Mouse (Mus musculus): ENCODE measurements at regions not wholly inside any gene's neighbourhood (a gene's known extent, or its start where the extent isn't known, plus 50 kb on each side); places are given as distances from the start of the nearest gene placed in this dataset.
A peak's percentile ranks its signal among the peaks of the same experiment; 100 is the strongest.

GRCm38 (mm10) chr17:69769002-69769421, 199.9 kb upstream of the Dlgap1 start:
- peak; percentile 91 for ATAC-seq

GRCm38 (mm10) chr17:69770046-69770445, 198.8 kb upstream of the Dlgap1 start:
- peak; percentile 81 for ATAC-seq
- 43% methylated on average over 4 of the region's 4 CpGs for WGBS
- Histone ChIP-seq H3K4me3 (replicated peaks; ENCODE audit: low read length) (no peak overlapping the region), H3K9me3 (ENCODE audit: control insufficient read depth, low read length) (no peaks in the 10 kb centered on the region), H3K27ac (ENCODE audit: low read length) (peak overlapping the region; percentile 60; the same call in 1 of the 2 replicates), H3K36me3 (ENCODE audit: control insufficient read depth, insufficient read depth) (no peaks in the 10 kb centered on the region), H3K4me1 (replicated peaks; ENCODE audit: control insufficient read depth, insufficient read depth, low read length) (peaks cover 18% of the 10 kb centered on the region), H3K4me2 (ENCODE audit: low read length) (no peak overlapping the region), H3K27me3 (replicated peaks; ENCODE audit: control insufficient read depth, insufficient read depth, low read length) (no peaks in the 10 kb centered on the region), H3K9ac (replicated peaks; ENCODE audit: low read depth, low read length) (no peak overlapping the region)

More at GRCm38 (mm10) chr17:69769002-69769421, 199.9 kb upstream of the Dlgap1 start:
- Histone ChIP-seq H3K27ac (ENCODE audit: low read length) (peak overlapping the region; percentile 85), H3K4me3 (replicated peaks; ENCODE audit: low read length) (no peak overlapping the region), H3K9ac (replicated peaks; ENCODE audit: low read depth, low read length) (no peak overlapping the region), H3K36me3 (ENCODE audit: control insufficient read depth, insufficient read depth) (no peaks in the 10 kb centered on the region), H3K4me1 (replicated peaks; ENCODE audit: control insufficient read depth, insufficient read depth, low read length) (peaks cover 18% of the 10 kb centered on the region), H3K9me3 (ENCODE audit: control insufficient read depth, low read length) (no peaks in the 10 kb centered on the region), H3K27me3 (replicated peaks; ENCODE audit: control insufficient read depth, insufficient read depth, low read length) (no peaks in the 10 kb centered on the region), H3K4me2 (ENCODE audit: low read length) (no peak overlapping the region)
- WGBS = 33% methylated on average over 8 of the region's 8 CpGs

GRCm38 (mm10) chr17:69781201-69781600, 187.7 kb upstream of the Dlgap1 start:
- peak; percentile 63; the same call in 1 of the 2 replicates for ATAC-seq
- H3K27ac ChIP-seq (ENCODE audit: low read length) = no peak overlapping the region
- no peaks in the 10 kb centered on the region for H3K36me3 ChIP-seq (ENCODE audit: control insufficient read depth, insufficient read depth)
- H3K9me3 ChIP-seq (ENCODE audit: control insufficient read depth, low read length) = no peaks in the 10 kb centered on the region
- H3K27me3 ChIP-seq (replicated peaks; ENCODE audit: control insufficient read depth, insufficient read depth, low read length) = no peaks in the 10 kb centered on the region
- H3K4me3 ChIP-seq (replicated peaks; ENCODE audit: low read length) = no peak overlapping the region
- WGBS = 71% methylated on average over 1 of the region's 1 CpGs
- no peak overlapping the region for H3K4me2 ChIP-seq (ENCODE audit: low read length)
- no peaks in the 10 kb centered on the region for H3K4me1 ChIP-seq (replicated peaks; ENCODE audit: control insufficient read depth, insufficient read depth, low read length)
- H3K9ac ChIP-seq (replicated peaks; ENCODE audit: low read depth, low read length) = no peak overlapping the region

- H3K27ac ChIP-seq (ENCODE audit: low read length) = no peak overlapping the region
- no peaks in the 10 kb centered on the region for H3K9me3 ChIP-seq (ENCODE audit: control insufficient read depth, low read length)
- no peaks in the 10 kb centered on the region for H3K27me3 ChIP-seq (replicated peaks; ENCODE audit: control insufficient read depth, insufficient read depth, low read length)
- H3K4me3 ChIP-seq (replicated peaks; ENCODE audit: low read length) = no peak overlapping the region
- WGBS = 84% methylated on average over 3 of the region's 3 CpGs
- no peaks in the 10 kb centered on the region for H3K4me1 ChIP-seq (replicated peaks; ENCODE audit: control insufficient read depth, insufficient read depth, low read length)
- no peaks in the 10 kb centered on the region for H3K36me3 ChIP-seq (ENCODE audit: control insufficient read depth, insufficient read depth)
- H3K4me2 ChIP-seq (ENCODE audit: low read length) = no peak overlapping the region
- H3K9ac ChIP-seq (replicated peaks; ENCODE audit: low read depth, low read length) = no peak overlapping the region
- ATAC-seq = no peak
These were observed 181.9 kb upstream of the Dlgap1 start for GRCm38 (mm10) chr17:69786985-69787384.

- WGBS = 55% methylated on average over 5 of the region's 5 CpGs
- no peaks in the 10 kb centered on the region for H3K4me1 ChIP-seq (replicated peaks; ENCODE audit: control insufficient read depth, insufficient read depth, low read length)
- H3K9ac ChIP-seq (replicated peaks; ENCODE audit: low read depth, low read length) = no peak overlapping the region
- no peaks in the 10 kb centered on the region for H3K9me3 ChIP-seq (ENCODE audit: control insufficient read depth, low read length)
- no peak overlapping the region for H3K4me3 ChIP-seq (replicated peaks; ENCODE audit: low read length)
- ATAC-seq = no peak
- H3K4me2 ChIP-seq (ENCODE audit: low read length) = no peak overlapping the region
- H3K27ac ChIP-seq (ENCODE audit: low read length) = no peak overlapping the region
- H3K27me3 ChIP-seq (replicated peaks; ENCODE audit: control insufficient read depth, insufficient read depth, low read length) = no peaks in the 10 kb centered on the region
- H3K36me3 ChIP-seq (ENCODE audit: control insufficient read depth, insufficient read depth) = no peaks in the 10 kb centered on the region
These were observed 147.4 kb upstream of the Dlgap1 start for GRCm38 (mm10) chr17:69821473-69821872.

- Histone ChIP-seq H3K27me3 (replicated peaks; ENCODE audit: control insufficient read depth, insufficient read depth, low read length) (no peaks in the 10 kb centered on the region), H3K27ac (ENCODE audit: low read length) (no peak overlapping the region), H3K4me3 (replicated peaks; ENCODE audit: low read length) (no peak overlapping the region), H3K4me2 (ENCODE audit: low read length) (no peak overlapping the region), H3K36me3 (ENCODE audit: control insufficient read depth, insufficient read depth) (no peaks in the 10 kb centered on the region), H3K9me3 (ENCODE audit: control insufficient read depth, low read length) (no peaks in the 10 kb centered on the region), H3K4me1 (replicated peaks; ENCODE audit: control insufficient read depth, insufficient read depth, low read length) (no peaks in the 10 kb centered on the region), H3K9ac (replicated peaks; ENCODE audit: low read depth, low read length) (no peak overlapping the region)
- ATAC-seq = no peak
- 86% methylated on average over 2 of the region's 2 CpGs for WGBS
These were observed 147.0 kb upstream of the Dlgap1 start for GRCm38 (mm10) chr17:69821901-69822300.

GRCm38 (mm10) chr17:69822921-69823320, 146.0 kb upstream of the Dlgap1 start:
- ATAC-seq = no peak
- H3K9me3 ChIP-seq (ENCODE audit: control insufficient read depth, low read length) = no peaks in the 10 kb centered on the region
- H3K36me3 ChIP-seq (ENCODE audit: control insufficient read depth, insufficient read depth) = no peaks in the 10 kb centered on the region
- no peak overlapping the region for H3K4me3 ChIP-seq (replicated peaks; ENCODE audit: low read length)
- H3K4me1 ChIP-seq (replicated peaks; ENCODE audit: control insufficient read depth, insufficient read depth, low read length) = no peaks in the 10 kb centered on the region
- H3K27me3 ChIP-seq (replicated peaks; ENCODE audit: control insufficient read depth, insufficient read depth, low read length) = no peaks in the 10 kb centered on the region
- no peak overlapping the region for H3K4me2 ChIP-seq (ENCODE audit: low read length)
- H3K9ac ChIP-seq (replicated peaks; ENCODE audit: low read depth, low read length) = no peak overlapping the region
- WGBS = 89% methylated on average over 1 of the region's 1 CpGs
- H3K27ac ChIP-seq (ENCODE audit: low read length) = no peak overlapping the region

GRCm38 (mm10) chr17:69841308-69841707, 127.6 kb upstream of the Dlgap1 start:
- Histone ChIP-seq H3K27ac (ENCODE audit: low read length) (no peak overlapping the region), H3K36me3 (ENCODE audit: control insufficient read depth, insufficient read depth) (no peaks in the 10 kb centered on the region), H3K9me3 (ENCODE audit: control insufficient read depth, low read length) (no peaks in the 10 kb centered on the region), H3K27me3 (replicated peaks; ENCODE audit: control insufficient read depth, insufficient read depth, low read length) (no peaks in the 10 kb centered on the region), H3K4me1 (replicated peaks; ENCODE audit: control insufficient read depth, insufficient read depth, low read length) (no peaks in the 10 kb centered on the region), H3K4me2 (ENCODE audit: low read length) (no peak overlapping the region), H3K4me3 (replicated peaks; ENCODE audit: low read length) (no peak overlapping the region), H3K9ac (replicated peaks; ENCODE audit: low read depth, low read length) (no peak overlapping the region)
- ATAC-seq = peak; percentile 77
- 55% methylated on average over 5 of the region's 5 CpGs for WGBS

- no peak for ATAC-seq
- H3K4me3 ChIP-seq (replicated peaks; ENCODE audit: low read length) = no peak overlapping the region
- no peaks in the 10 kb centered on the region for H3K36me3 ChIP-seq (ENCODE audit: control insufficient read depth, insufficient read depth)
- H3K27ac ChIP-seq (ENCODE audit: low read length) = no peak overlapping the region
- no peak overlapping the region for H3K9ac ChIP-seq (replicated peaks; ENCODE audit: low read depth, low read length)
- no peaks in the 10 kb centered on the region for H3K9me3 ChIP-seq (ENCODE audit: control insufficient read depth, low read length)
- no peak overlapping the region for H3K4me2 ChIP-seq (ENCODE audit: low read length)
- H3K4me1 ChIP-seq (replicated peaks; ENCODE audit: control insufficient read depth, insufficient read depth, low read length) = no peaks in the 10 kb centered on the region
- 59% methylated on average over 1 of the region's 1 CpGs for WGBS
- H3K27me3 ChIP-seq (replicated peaks; ENCODE audit: control insufficient read depth, insufficient read depth, low read length) = no peaks in the 10 kb centered on the region
These were observed 120.6 kb upstream of the Dlgap1 start for GRCm38 (mm10) chr17:69848306-69848705.

GRCm38 (mm10) chr17:69850075-69850474, 118.8 kb upstream of the Dlgap1 start:
- Histone ChIP-seq H3K4me2 (ENCODE audit: low read length) (no peak overlapping the region), H3K27me3 (replicated peaks; ENCODE audit: control insufficient read depth, insufficient read depth, low read length) (no peaks in the 10 kb centered on the region), H3K36me3 (ENCODE audit: control insufficient read depth, insufficient read depth) (no peaks in the 10 kb centered on the region), H3K9me3 (ENCODE audit: control insufficient read depth, low read length) (no peaks in the 10 kb centered on the region), H3K27ac (ENCODE audit: low read length) (no peak overlapping the region), H3K4me1 (replicated peaks; ENCODE audit: control insufficient read depth, insufficient read depth, low read length) (no peaks in the 10 kb centered on the region), H3K9ac (replicated peaks; ENCODE audit: low read depth, low read length) (no peak overlapping the region), H3K4me3 (replicated peaks; ENCODE audit: low read length) (no peak overlapping the region)
- ATAC-seq = no peak
- WGBS = 18% methylated on average over 1 of the region's 1 CpGs
